Mouse (Mus musculus) myocyte (in vitro differentiated cells): Measurements from ENCODE around the gene Spi1.

Source experiments
- E2F4 ChIP-seq: IDR thresholded peaks from one replicate; pipeline ENCODE4 v1.6.1; 2011; ENCODE audit warnings: mild to moderate bottlenecking, control low read depth, moderate library complexity; ENCODE audit not compliant: insufficient read depth
- MAX ChIP-seq: IDR thresholded peaks from one replicate; pipeline ENCODE4 v1.6.1; 2011; ENCODE audit warnings: low read depth, mild to moderate bottlenecking, control low read depth
- MYOD1 ChIP-seq, 3 experiments: IDR thresholded peaks; one replicate each; pipeline ENCODE4 v1.6.1; 2011; ENCODE audit warnings: control low read depth in 2 of 3, low read depth in 2 of 3, mild to moderate bottlenecking in 2 of 3, moderate library complexity in 1 of 3; ENCODE audit not compliant: insufficient read length in 2 of 3, control insufficient read depth in 1 of 3
- MYOG ChIP-seq, 3 experiments: IDR thresholded peaks; one replicate each; pipeline ENCODE4 v1.6.1; 2011; ENCODE audit warnings: control low read depth in 2 of 3, low read depth in 2 of 3, mild to moderate bottlenecking in 2 of 3; ENCODE audit not compliant: insufficient read length in 2 of 3, control insufficient read depth in 1 of 3, insufficient read depth in 1 of 3
- POLR2A ChIP-seq: IDR thresholded peaks from one replicate; pipeline ENCODE4 v1.6.1; 2011; ENCODE audit warnings: low read depth, mild to moderate bottlenecking, control low read depth, moderate library complexity; ENCODE audit not compliant: insufficient read length
- POLR2AphosphoS2 ChIP-seq: IDR thresholded peaks from one replicate; pipeline ENCODE4 v1.6.1; 2011; ENCODE audit warnings: low read depth, control low read depth; ENCODE audit not compliant: insufficient read length
- REST ChIP-seq: IDR thresholded peaks from one replicate; pipeline ENCODE4 v1.6.1; 2011; ENCODE audit warnings: mild to moderate bottlenecking, control low read depth, moderate library complexity; ENCODE audit not compliant: insufficient read depth, insufficient read length
- TCF12 ChIP-seq: IDR thresholded peaks from one replicate; pipeline ENCODE4 v1.6.1; 2011; ENCODE audit warnings: mild to moderate bottlenecking, control low read depth; ENCODE audit not compliant: poor library complexity, insufficient read depth, severe bottlenecking
- USF1 ChIP-seq: IDR thresholded peaks from one replicate; pipeline ENCODE4 v1.6.1; 2011; ENCODE audit warnings: low read depth, mild to moderate bottlenecking, control low read depth, moderate library complexity

- TF ChIP-seq MYOG (IDR thresholded peaks at IDR 0.05; ENCODE audit: control insufficient read depth in 1 of 3, insufficient read depth in 1 of 3, insufficient read length in 2 of 3, low read depth in 2 of 3) (no peak), POLR2A (no peak), POLR2AphosphoS2 (no peak), TCF12 (no peak), MAX (no peak), E2F4 (no peak), REST (no peak), MYOD1 (IDR thresholded peaks at IDR 0.05; ENCODE audit: control insufficient read depth in 1 of 3, insufficient read length in 2 of 3, low read depth in 2 of 3) (no peak), USF1 (no peak)
Observed at GRCm38 (mm10) chr2:91125101-91125500, 42.9 kb downstream of the Spi1 start.
